Mouse (Mus musculus): ENCODE measurements around the gene Ush2a.

- no peak for TF ChIP-seq CTCF (IDR thresholded peaks at IDR 0.05; ENCODE audit: extremely low read depth, insufficient read depth, low read length)
- TF ChIP-seq POLR2A (IDR thresholded peaks at IDR 0.05; ENCODE audit: extremely low read depth, insufficient read depth, low read length), result no peak
These were observed 473.0 kb downstream of the Ush2a start for GRCm38 (mm10) chr1:188734741-188735266.

Measured in cortical plate, adult 2 months (tissue).